Mouse (Mus musculus) liver, embryonic 14.5 days (tissue): ENCODE measurements at regions not wholly inside any gene's neighbourhood (a gene's known extent, or its start where the extent isn't known, plus 50 kb on each side); places are given as distances from the start of the nearest gene placed in this dataset.

ENCODE experiments used
- ATAC-seq: fragments of 200-750 bp; cut with Nextera tagmentation; 2 replicates; pipeline ENCODE4 v1.8.0; 2017; ENCODE audit warnings: moderate number of reproducible peaks, mild to moderate bottlenecking, moderate library complexity; ENCODE audit not compliant: insufficient read depth
- DNase-seq, 3 experiments: peaks; one replicate each; pipeline ENCODE4 v3.0.0-alpha.2; 2012 to 2013; ENCODE audit warnings: low read depth in 3 of 3, low spot score in 3 of 3
- H3K27ac ChIP-seq: fragments of 300-500 bp; sonication (generic); 2 replicates; pipeline ENCODE4 v1.5.1; 2014; ENCODE audit warnings: moderate library complexity, mild to moderate bottlenecking, control low read depth, inconsistent platforms
- H3K27me3 ChIP-seq: fragments of 300-500 bp; sonication (generic); 2 replicates; pipeline ENCODE4 v1.6.1; 2014; ENCODE audit warnings: mild to moderate bottlenecking, low read length, moderate library complexity; ENCODE audit not compliant: control insufficient read depth, insufficient read depth
- H3K36me3 ChIP-seq: fragments of 300-500 bp; sonication (generic); replicated peaks from 2 replicates; pipeline ENCODE4 v1.6.1; 2014; ENCODE audit warnings: low read depth; ENCODE audit not compliant: control insufficient read depth, insufficient read depth
- H3K4me1 ChIP-seq, 2 experiments: fragments of 200-500 bp in 1 of 2; fragments of 300-500 bp in 1 of 2; sonication (generic) in 1 of 2; replicated peaks; 2 replicates each; pipeline ENCODE4 v1.6.1; 2012 to 2014; ENCODE audit warnings: antibody characterized with exemption in 1 of 2, inconsistent platforms in 1 of 2, low read length in 1 of 2; ENCODE audit not compliant: control insufficient read depth in 2 of 2, insufficient read depth in 2 of 2
- H3K4me2 ChIP-seq: fragments of 300-500 bp; sonication (generic); 2 replicates; pipeline ENCODE4 v1.6.1; 2014; ENCODE audit warnings: low read depth, mild to moderate bottlenecking, control low read depth, moderate library complexity
- H3K4me3 ChIP-seq, 2 experiments: fragments of 200-500 bp in 1 of 2; fragments of 300-500 bp in 1 of 2; sonication (generic) in 1 of 2; 2 replicates each; pipeline ENCODE4 v1.5.1; 2012 to 2014; ENCODE audit warnings: low read depth in 2 of 2, low read length in 2 of 2, mild to moderate bottlenecking in 2 of 2, control low read depth in 1 of 2, inconsistent platforms in 1 of 2, moderate library complexity in 1 of 2; ENCODE audit not compliant: insufficient read depth in 1 of 2
- H3K9ac ChIP-seq: fragments of 300-500 bp; sonication (generic); replicated peaks from 2 replicates; pipeline ENCODE4 v1.6.1; 2014; ENCODE audit warnings: mild to moderate bottlenecking, control low read depth, moderate library complexity
- H3K9me3 ChIP-seq: fragments of 300-500 bp; sonication (generic); 2 replicates; pipeline ENCODE4 v1.6.1; 2016; ENCODE audit warnings: low read length, mixed read lengths; ENCODE audit not compliant: control insufficient read depth
- CTCF ChIP-seq: IDR thresholded peaks from 2 replicates; pipeline ENCODE4 v1.5.1; 2016; ENCODE audit warnings: antibody characterized with exemption, low read depth, control low read depth
- EP300 ChIP-seq: IDR thresholded peaks from 2 replicates; pipeline ENCODE4 v1.6.1; 2016; ENCODE audit warnings: antibody characterized with exemption, low read depth
- WGBS: fragments of 180-500 bp; shearing (Covaris S2); extraction: QIAGEN DNeasy Blood & Tissue Kit; methylation state at CpG from one replicate; pipeline ENCODE4 v1.1.7; 2014; ENCODE audit not compliant: insufficient replicate concordance; 5-methylcytosine and 5-hydroxymethylcytosine counted together

DNA sequence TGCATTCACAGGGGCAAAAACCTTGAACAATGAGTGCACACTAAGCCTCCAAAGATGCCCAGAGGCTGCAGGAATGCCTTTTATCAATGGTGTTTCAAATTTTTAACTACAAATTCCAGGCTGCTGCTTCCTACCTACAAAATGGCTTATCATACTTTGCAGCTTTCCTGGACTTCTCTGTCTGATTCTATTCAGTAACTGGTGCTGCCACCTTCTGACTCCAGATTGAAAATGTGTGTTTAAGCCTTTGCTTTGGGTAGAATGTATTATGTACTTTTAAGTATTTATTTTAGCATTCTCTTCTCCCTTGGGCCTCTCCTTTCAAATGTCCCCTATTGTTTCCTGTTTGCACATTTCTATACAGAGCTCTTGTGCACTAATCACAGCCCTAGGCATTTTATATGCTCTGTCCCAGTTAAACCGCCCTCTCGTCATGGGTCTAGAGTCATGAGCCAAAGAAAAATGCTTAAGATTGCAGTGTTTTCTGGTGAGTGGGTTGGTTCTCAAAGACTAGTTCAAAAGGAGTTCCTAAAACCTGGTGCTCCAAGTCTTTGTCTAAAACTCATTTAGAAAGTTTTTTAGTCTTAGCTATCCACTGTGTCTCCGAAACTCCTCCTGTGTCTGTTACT is 472.3 kb upstream of the Dpp10 start:
- TF ChIP-seq EP300 (no peak), CTCF (no peak)
- H3K27ac ChIP-seq: no peak overlapping the region
- 66% methylated on average over 3 of the region's 3 CpGs for WGBS
- H3K4me3 ChIP-seq: no peak overlapping the region
- H3K9me3 ChIP-seq: no peaks in the 10 kb centered on the region
- ATAC-seq (no peak), DNase-seq (no peak)
- H3K36me3 ChIP-seq: no peaks in the 10 kb centered on the region
- H3K27me3 ChIP-seq: no peaks in the 10 kb centered on the region
- no peak overlapping the region for H3K9ac ChIP-seq
- no peak overlapping the region for H3K4me2 ChIP-seq
- H3K4me1 ChIP-seq: no peaks in the 10 kb centered on the region

DNA sequence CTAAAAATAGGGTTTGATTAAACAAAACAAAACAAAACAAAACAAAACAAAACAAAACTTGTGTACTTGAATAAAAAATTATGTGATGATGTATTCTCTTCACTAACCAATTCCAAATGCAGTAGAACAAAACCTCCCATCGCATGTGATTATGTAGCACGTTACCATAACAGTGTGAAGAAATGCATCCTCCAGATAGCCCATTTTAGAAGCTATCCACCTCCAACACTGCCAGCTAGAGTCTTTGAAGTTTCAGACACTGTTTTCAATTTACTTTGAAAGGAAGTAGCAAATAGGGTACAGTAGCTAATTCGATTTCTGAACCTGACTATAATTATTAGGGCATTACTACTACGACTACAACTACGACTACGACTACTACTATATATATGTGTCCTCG is 465.1 kb upstream of the Dpp10 start:
- no peaks in the 10 kb centered on the region for H3K27me3 ChIP-seq
- no peak overlapping the region for H3K27ac ChIP-seq
- H3K36me3 ChIP-seq: no peaks in the 10 kb centered on the region
- no peak overlapping the region for H3K4me2 ChIP-seq
- no peak for TF ChIP-seq CTCF
- no peak for TF ChIP-seq EP300
- WGBS: 72% methylated on average over 7 of the region's 7 CpGs
- no peaks in the 10 kb centered on the region for H3K4me1 ChIP-seq
- ATAC-seq (no peak), DNase-seq (no peak)
- no peak overlapping the region for H3K4me3 ChIP-seq
- H3K9me3 ChIP-seq: no peaks in the 10 kb centered on the region
- no peak overlapping the region for H3K9ac ChIP-seq

DNA sequence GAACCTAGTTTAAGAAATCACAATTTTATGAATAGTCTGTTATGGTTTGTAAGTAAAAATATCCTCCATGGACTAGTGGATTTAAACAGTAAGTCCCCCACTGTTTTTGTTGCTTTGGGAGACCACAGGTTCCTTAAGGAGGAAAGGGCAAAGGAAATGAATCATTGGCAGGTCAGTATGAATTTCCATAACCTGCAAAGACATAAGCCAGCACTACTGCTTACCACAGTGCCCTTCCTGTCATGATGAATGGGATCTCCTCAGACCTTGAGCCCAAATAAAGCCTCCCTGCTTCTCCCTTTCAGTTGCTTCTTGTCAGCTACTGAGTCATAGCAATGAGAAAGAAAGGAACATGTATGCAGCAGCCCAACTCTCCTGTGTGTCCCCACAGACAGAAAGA is 443.1 kb upstream of the Dpp10 start:
- Histone ChIP-seq H3K27ac (no peak overlapping the region), H3K9me3 (no peaks in the 10 kb centered on the region), H3K27me3 (no peaks in the 10 kb centered on the region), H3K4me2 (no peak overlapping the region), H3K4me3 (no peak overlapping the region), H3K9ac (no peak overlapping the region), H3K4me1 (no peaks in the 10 kb centered on the region), H3K36me3 (no peaks in the 10 kb centered on the region)
- DNase-seq: no peak
- TF ChIP-seq EP300 (no peak), CTCF (no peak)
- no peak for ATAC-seq

DNA sequence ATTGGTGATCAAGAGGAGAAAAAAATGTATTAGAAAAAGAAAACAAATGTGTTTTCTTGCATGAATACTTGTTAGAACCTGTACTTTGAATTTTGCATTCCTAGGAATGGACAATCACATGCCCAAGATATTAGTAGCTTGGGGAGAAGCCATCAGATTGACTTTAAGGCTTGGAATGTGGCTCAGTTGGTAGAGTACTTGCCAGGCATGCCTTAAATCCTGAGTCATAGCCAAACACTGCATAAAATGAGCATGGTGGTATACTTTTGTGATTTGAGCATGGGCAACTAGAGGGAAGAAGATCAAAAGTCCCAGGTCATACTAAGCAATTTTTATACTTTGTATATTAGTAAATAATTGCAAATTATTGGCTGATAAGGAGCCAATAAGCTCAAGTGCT is 442.6 kb upstream of the Dpp10 start:
- DNase-seq (no peak), ATAC-seq (no peak)
- H3K4me2 ChIP-seq: no peak overlapping the region
- H3K9me3 ChIP-seq: no peaks in the 10 kb centered on the region
- no peak overlapping the region for H3K4me3 ChIP-seq
- H3K9ac ChIP-seq: no peak overlapping the region
- H3K4me1 ChIP-seq: no peaks in the 10 kb centered on the region
- no peaks in the 10 kb centered on the region for H3K36me3 ChIP-seq
- H3K27me3 ChIP-seq: no peaks in the 10 kb centered on the region
- no peak overlapping the region for H3K27ac ChIP-seq
- TF ChIP-seq EP300 (no peak), CTCF (no peak)

DNA sequence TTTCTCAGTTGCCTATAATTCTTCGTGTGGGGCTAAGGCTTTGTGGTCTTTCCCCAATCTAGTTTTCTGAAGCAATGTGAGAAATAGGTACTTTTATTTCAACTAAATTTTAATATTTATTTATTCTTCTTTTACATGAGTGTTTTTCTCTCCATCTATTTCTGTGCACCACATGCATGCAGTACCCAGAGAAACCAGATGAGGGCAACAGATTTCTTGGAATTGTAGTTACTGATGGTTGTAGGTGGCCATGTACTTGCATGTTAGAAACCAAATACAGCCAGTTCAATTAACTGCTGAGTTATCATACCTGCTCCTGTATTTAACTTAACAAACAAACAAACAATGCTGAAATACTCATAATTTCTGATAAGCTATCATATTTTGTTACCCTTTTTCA is 404.8 kb upstream of the Dpp10 start:
- Histone ChIP-seq H3K27ac (no peak overlapping the region), H3K9me3 (no peaks in the 10 kb centered on the region), H3K4me3 (no peak overlapping the region), H3K4me2 (no peak overlapping the region), H3K36me3 (no peaks in the 10 kb centered on the region), H3K9ac (no peak overlapping the region), H3K4me1 (no peaks in the 10 kb centered on the region), H3K27me3 (no peaks in the 10 kb centered on the region)
- ATAC-seq (no peak), DNase-seq (no peak)
- TF ChIP-seq EP300 (no peak), CTCF (peak; percentile 13; the same call in 1 of the 2 replicates)
- WGBS: 17% methylated on average over 1 of the region's 1 CpGs

DNA sequence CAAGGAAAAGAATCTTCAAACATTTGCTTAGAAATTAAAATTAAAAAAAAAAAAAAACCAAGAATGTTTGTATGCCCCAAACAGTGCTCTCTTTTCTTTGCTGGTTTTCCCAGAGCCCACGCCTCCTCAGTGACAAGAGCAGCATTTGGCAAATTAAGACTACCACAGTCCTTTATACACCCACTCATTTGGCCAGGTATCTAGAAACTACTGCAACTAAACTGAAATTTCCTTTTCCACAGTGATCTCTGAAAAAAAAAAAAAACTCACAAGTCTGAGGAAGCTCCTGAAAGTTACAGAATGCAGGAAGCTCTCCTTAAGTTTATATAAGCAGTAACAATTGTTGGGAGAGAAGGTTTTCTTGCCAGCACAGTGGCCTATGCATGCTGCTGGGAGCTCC is 394.2 kb upstream of the Dpp10 start:
- Histone ChIP-seq H3K27ac (no peak overlapping the region), H3K9ac (no peak overlapping the region), H3K4me1 (no peaks in the 10 kb centered on the region), H3K27me3 (no peaks in the 10 kb centered on the region), H3K9me3 (no peaks in the 10 kb centered on the region), H3K36me3 (no peaks in the 10 kb centered on the region), H3K4me3 (no peak overlapping the region), H3K4me2 (no peak overlapping the region)
- TF ChIP-seq EP300 (no peak), CTCF (no peak)
- 33% methylated on average over 1 of the region's 1 CpGs for WGBS
- ATAC-seq: no peak
- no peak for DNase-seq
